Mouse (Mus musculus): ENCODE results near the gene Sertad3. TPM values are rescaled to one million over a fixed set of nuclear protein-coding genes. Genes with fewer than 3 reads are reported as not detected.

Gene Sertad3
- polyA plus RNA-seq, 1 experiment from 2014 or later = 18.7 TPM

DNA sequence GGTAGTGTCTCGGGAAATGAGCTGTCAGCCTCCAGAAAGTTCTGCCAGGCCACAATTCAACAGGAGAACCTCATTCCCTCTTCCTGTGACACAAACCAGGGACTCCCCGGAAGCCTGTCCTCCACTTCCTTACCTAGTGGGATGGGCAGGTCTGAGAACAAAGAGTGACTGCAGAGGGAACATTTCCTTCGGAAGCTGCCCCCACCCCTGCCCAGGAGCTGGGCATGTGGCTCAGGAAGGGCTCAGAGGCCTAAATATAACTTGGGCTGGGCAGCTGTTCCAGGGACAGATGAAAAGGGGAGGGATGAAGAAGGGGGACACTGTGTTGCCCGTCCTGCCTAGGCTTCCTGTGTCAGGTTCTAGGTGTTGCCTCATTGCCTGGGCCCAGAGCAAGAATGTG is 28.1 kb downstream of the Sertad3 start:
- Histone ChIP-seq H3K9ac (replicated peaks) (no peak overlapping the region), H3K4me2 (replicated peaks) (no peak overlapping the region), H3K36me3 (no peaks in the 10 kb centered on the region), H3K9me3 (no peaks in the 10 kb centered on the region), H3K4me1 (peaks cover under 1% of the 10 kb centered on the region; the same call in 1 of the 2 replicates), H3K27me3 (no peaks in the 10 kb centered on the region), H3K4me3 (no peak overlapping the region), H3K27ac (replicated peaks) (no peak overlapping the region)
- WGBS = 73% methylated on average over 4 of the region's 4 CpGs
- ATAC-seq (ENCODE audit: low FRiP score, low read depth) = no peak

DNA sequence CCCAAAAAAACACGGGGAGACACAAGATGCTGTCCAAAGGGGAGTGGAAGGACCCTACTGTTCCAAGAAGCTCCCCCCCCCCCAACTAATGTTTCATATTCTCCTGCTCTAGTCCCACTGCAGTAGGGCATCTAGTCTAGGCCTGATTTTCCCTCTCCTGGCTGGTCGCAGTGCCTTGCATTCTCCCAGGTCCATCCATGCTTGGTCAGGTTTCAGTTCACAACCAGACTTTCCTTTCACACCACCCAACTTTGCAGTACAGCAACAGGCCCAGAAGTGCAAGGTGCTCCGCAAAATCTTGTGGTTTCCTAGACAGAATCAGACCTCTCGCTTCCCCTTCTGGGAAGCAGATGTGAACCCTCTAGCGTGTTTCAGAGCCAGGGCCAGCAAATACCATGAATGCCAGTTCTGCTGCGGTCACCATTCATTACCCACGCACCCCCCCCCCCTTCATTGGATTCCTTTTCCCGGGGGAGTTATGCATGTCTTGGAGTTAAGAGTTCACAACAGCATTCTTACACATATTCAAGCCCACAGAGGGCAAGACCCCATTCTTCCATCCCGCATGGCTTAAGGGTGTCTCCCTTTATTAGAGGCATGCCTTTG is 33.3 kb downstream of the Sertad3 start:
- no peaks in the 10 kb centered on the region for H3K36me3 ChIP-seq
- peak overlapping the region; percentile 60 for H3K4me2 ChIP-seq (replicated peaks)
- no peak for ATAC-seq (ENCODE audit: low FRiP score, low read depth)
- H3K27ac ChIP-seq (replicated peaks) = peak overlapping the region; percentile 95
- H3K9ac ChIP-seq (replicated peaks) = no peak overlapping the region
- 52% methylated on average over 9 of the region's 9 CpGs for WGBS
- peak overlapping the region; percentile 52; the same call in 1 of the 2 replicates for H3K4me3 ChIP-seq
- H3K4me1 ChIP-seq = peaks cover 11% of the 10 kb centered on the region
- H3K27me3 ChIP-seq = no peaks in the 10 kb centered on the region
- H3K9me3 ChIP-seq = no peaks in the 10 kb centered on the region

DNA sequence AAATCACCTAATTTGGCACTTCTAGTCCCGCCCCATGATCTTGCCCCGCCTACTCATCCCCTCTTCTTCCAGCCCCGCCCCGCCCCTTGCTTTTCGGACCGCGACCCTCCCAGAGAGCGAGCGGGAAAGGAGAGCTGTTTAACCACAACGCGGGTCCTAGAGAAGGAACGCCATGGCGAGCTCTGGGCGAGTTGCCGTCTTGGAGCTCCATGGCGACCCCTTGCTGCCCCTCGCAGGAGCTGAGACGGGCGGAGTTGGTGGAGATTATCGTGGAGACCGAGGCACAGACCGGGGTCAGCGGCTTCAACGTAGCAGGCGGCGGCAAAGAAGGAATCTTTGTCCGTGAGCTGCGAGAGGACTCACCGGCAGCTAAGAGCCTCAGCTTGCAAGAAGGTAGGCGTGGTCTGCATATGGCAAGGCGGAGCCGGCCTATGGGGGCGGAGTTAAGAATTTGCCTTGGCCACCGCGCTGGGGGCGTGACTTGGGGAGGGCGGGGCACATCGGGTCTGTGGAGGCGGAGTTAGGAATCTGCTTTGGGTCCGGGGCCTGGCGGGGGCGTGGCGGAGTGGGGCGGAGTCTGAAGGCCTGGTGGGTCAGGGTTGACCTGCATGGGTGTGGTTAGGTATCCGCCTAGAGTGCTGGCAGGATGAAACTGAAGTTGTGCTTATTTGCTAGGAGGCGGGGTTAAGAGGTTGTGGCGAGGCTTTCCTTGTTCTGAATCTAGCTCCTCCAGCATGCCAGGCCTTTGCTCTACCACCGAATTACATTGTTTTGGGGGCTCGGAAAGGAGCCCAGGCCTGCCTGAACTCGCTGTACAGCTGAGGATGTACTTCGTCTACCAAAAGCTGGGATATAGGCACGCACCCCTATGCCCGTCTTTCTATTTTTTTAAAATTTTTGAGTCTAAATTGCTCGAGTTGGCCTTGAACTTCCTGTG is 34.4 kb downstream of the Sertad3 start:
- H3K9me3 ChIP-seq = no peaks in the 10 kb centered on the region
- H3K36me3 ChIP-seq = no peaks in the 10 kb centered on the region
- no peaks in the 10 kb centered on the region for H3K27me3 ChIP-seq
- H3K4me3 ChIP-seq = peak overlapping the region; percentile 52
- H3K9ac ChIP-seq (replicated peaks) = peak overlapping the region; percentile 60
- peak; percentile 90 for ATAC-seq (ENCODE audit: low FRiP score, low read depth)
- peaks cover 11% of the 10 kb centered on the region for H3K4me1 ChIP-seq
- H3K27ac ChIP-seq (replicated peaks) = peak overlapping the region; percentile 95
- under 1% methylated on average over 52 of the region's 54 CpGs for WGBS
- H3K4me2 ChIP-seq (replicated peaks) = peak overlapping the region; percentile 60

DNA sequence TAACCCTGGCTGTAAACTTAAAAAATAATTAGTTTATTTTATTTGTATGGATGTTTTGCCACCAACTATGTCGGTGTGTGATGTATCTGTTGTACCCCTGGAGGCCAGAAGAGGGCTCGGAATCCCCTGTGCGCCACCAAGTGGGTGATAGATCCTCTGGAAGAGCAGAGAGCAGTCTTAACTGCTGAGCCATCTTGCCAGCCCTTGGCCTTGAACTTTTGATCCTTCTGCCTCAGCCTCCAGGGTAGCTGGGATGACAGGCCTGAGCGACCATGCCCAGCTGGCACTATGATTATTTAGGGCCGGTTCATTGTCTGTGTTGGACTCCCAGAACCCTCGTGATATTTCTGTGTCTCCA is 35.1 kb downstream of the Sertad3 start:
- Histone ChIP-seq H3K4me3 (peak overlapping the region; percentile 52), H3K4me1 (peaks cover 11% of the 10 kb centered on the region), H3K4me2 (replicated peaks) (peak overlapping the region; percentile 60), H3K36me3 (no peaks in the 10 kb centered on the region), H3K27ac (replicated peaks) (peak overlapping the region; percentile 95; the same call in 1 of the 2 replicates), H3K9me3 (no peaks in the 10 kb centered on the region), H3K9ac (replicated peaks) (no peak overlapping the region), H3K27me3 (no peaks in the 10 kb centered on the region)
- 22% methylated on average over 6 of the region's 6 CpGs for WGBS
- peak; percentile 28 for ATAC-seq (ENCODE audit: low FRiP score, low read depth)

DNA sequence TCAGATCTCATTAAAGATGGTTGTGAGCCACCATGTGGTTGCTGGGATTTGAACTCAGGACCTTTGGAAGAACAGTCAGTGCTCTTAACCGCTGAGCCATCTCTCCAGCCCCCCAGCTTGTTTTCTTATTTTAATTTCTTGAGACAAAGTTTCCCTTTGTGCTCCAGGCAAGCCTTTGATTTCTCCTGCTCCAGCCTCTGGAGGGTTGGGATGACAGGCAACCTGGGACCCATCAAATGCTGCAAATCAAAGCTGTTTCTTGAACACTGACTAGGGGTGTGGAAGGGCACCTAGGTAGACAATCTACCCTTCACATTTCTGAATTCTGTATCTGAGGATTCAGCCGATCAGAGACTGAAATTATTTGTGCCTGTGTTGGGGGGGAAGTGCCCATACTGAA is 37.2 kb downstream of the Sertad3 start:
- Histone ChIP-seq H3K9ac (replicated peaks) (no peak overlapping the region), H3K27ac (replicated peaks) (no peak overlapping the region), H3K4me2 (replicated peaks) (no peak overlapping the region), H3K4me1 (peaks cover 11% of the 10 kb centered on the region), H3K9me3 (no peaks in the 10 kb centered on the region), H3K36me3 (no peaks in the 10 kb centered on the region), H3K27me3 (no peaks in the 10 kb centered on the region), H3K4me3 (no peak overlapping the region)
- WGBS = 83% methylated on average over 2 of the region's 2 CpGs
- no peak for ATAC-seq (ENCODE audit: low FRiP score, low read depth)

DNA sequence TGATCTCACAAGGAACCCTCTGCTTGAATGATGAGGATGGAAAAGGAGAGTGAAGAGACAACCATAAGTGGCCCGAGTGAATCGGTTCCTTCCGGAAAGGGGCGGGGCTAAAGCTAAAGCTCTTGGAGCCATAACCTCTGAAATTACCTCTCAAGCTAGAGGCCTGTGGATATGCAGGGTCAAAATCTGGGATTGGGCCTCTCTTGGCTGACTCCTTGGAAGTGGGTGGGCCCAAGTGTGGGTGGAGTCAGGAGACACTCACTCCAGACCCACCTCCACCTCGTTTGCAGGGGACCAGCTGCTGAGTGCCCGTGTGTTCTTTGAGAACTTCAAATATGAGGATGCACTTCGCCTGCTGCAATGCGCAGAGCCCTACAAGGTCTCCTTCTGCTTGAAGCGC is 41.4 kb downstream of the Sertad3 start:
- Histone ChIP-seq H3K4me3 (no peak overlapping the region), H3K27me3 (no peaks in the 10 kb centered on the region), H3K4me1 (no peaks in the 10 kb centered on the region), H3K27ac (replicated peaks) (no peak overlapping the region), H3K36me3 (0 out of 2 replicates have a peak, but pooled peaks cover 3% of the 10 kb centered on the region), H3K4me2 (replicated peaks) (no peak overlapping the region), H3K9ac (replicated peaks) (no peak overlapping the region), H3K9me3 (no peaks in the 10 kb centered on the region)
- 82% methylated on average over 9 of the region's 9 CpGs for WGBS
- ATAC-seq (ENCODE audit: low FRiP score, low read depth) = no peak

DNA sequence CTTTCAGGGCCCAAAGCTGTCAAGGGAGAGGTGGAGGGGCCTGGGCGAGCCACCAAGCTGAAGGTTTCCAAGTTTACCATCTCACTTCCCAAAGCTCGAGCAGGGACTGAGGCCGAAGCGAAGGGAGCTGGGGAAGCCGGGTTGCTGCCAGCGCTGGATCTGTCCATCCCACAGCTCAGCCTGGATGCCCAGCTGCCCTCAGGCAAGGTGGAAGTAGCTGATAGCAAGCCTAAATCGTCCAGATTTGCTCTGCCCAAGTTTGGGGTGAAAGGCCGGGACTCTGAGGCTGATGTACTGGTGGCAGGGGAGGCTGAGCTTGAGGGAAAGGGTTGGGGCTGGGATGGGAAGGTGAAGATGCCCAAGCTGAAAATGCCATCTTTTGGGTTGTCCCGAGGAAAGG is 44.7 kb downstream of the Sertad3 start:
- H3K4me2 ChIP-seq (replicated peaks) = no peak overlapping the region
- H3K4me1 ChIP-seq = no peaks in the 10 kb centered on the region
- no peak overlapping the region for H3K9ac ChIP-seq (replicated peaks)
- no peaks in the 10 kb centered on the region for H3K9me3 ChIP-seq
- H3K27ac ChIP-seq (replicated peaks) = no peak overlapping the region
- ATAC-seq (ENCODE audit: low FRiP score, low read depth) = no peak
- H3K4me3 ChIP-seq = no peak overlapping the region
- WGBS = 86% methylated on average over 9 of the region's 9 CpGs
- no peaks in the 10 kb centered on the region for H3K27me3 ChIP-seq
- 0 out of 2 replicates have a peak, but pooled peaks cover 3% of the 10 kb centered on the region for H3K36me3 ChIP-seq

DNA sequence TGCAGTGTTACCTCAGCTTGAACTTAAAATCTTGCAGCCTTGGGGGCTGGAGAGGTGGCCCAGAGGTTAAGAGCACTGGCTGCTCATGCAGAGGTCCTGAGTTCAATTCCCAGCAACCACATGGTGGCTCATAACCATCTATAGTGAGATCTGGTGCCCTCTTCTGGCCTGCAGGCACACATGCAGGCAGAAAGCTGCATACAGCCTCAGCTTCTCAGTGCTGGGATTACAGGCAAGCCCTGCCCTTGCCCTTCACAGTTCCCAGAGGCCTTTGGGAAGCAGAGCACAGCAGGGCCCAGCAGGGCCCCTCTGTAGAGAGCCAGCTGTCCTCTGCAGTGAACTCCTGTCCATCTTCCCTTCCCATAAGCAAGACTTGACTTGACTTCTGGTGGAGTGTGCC is 46.5 kb downstream of the Sertad3 start:
- no peak overlapping the region for H3K27ac ChIP-seq (replicated peaks)
- no peaks in the 10 kb centered on the region for H3K4me1 ChIP-seq
- no peak overlapping the region for H3K9ac ChIP-seq (replicated peaks)
- 0 out of 2 replicates have a peak, but pooled peaks cover 3% of the 10 kb centered on the region for H3K36me3 ChIP-seq
- no peak for ATAC-seq (ENCODE audit: low FRiP score, low read depth)
- no peak overlapping the region for H3K4me2 ChIP-seq (replicated peaks)
- H3K4me3 ChIP-seq = no peak overlapping the region
- H3K27me3 ChIP-seq = no peaks in the 10 kb centered on the region
- H3K9me3 ChIP-seq = no peaks in the 10 kb centered on the region

DNA sequence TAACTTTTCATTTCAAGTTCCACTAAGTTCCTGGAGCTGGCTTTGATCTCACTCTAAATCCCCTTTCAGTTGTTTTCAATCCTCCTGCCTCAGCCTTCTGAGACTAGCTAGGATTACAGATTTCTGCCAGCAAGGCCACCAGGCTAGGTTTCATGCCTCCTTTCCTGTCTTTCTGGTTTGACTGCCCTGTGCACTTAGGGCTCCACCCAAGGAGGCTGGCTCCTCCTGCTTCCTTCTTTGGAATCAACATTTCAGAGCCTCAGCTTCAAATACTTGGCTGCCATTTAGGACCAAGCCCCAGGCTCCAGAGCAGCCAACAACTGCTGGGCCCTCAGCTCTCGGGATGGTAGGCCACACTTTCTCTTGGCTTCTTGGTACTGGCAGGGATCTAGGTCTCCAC is 47.0 kb downstream of the Sertad3 start:
- Histone ChIP-seq H3K9ac (replicated peaks) (no peak overlapping the region), H3K4me1 (no peaks in the 10 kb centered on the region), H3K9me3 (no peaks in the 10 kb centered on the region), H3K36me3 (0 out of 2 replicates have a peak, but pooled peaks cover 3% of the 10 kb centered on the region), H3K27ac (replicated peaks) (no peak overlapping the region), H3K4me3 (no peak overlapping the region), H3K27me3 (no peaks in the 10 kb centered on the region), H3K4me2 (replicated peaks) (no peak overlapping the region)
- 85% methylated on average over 1 of the region's 1 CpGs for WGBS
- ATAC-seq (ENCODE audit: low FRiP score, low read depth) = no peak

DNA sequence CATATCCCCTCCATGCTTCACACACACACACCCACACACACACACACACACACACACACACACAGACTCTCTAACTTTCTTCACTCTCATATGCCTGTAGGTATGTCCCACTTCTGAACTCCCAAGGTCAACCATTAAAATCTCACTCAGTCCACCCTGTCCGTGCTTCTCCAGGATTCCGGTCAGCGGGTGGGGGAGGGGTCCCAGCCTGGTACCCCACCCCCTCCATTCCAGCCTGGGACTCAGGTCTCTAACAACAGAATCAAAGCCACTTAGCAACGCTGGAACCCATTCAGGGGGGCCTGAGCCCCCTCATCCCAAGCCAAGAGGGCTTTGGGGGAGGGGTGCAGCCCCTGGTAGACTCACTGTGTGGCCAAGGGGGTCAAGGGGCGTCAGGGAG is 49.4 kb downstream of the Sertad3 start, which contains the start of gene Hipk4:
Gene Hipk4, plus strand, starts transcription at position 301 of the 400 bp plus-strand sequence.
- 61% methylated on average over 5 of the region's 5 CpGs for WGBS
- no peaks in the 10 kb centered on the region for H3K4me1 ChIP-seq
- 0 out of 2 replicates have a peak, but pooled peaks cover 3% of the 10 kb centered on the region for H3K36me3 ChIP-seq
- H3K27ac ChIP-seq (replicated peaks) = no peak within 1 kb of the TSS
- no peak for ATAC-seq (ENCODE audit: low FRiP score, low read depth)
- no peak within 1 kb of the TSS for H3K4me3 ChIP-seq
- H3K9ac ChIP-seq (replicated peaks) = no peak within 1 kb of the TSS
- H3K27me3 ChIP-seq = no peaks in the 10 kb centered on the region
- H3K9me3 ChIP-seq = no peaks in the 10 kb centered on the region
- H3K4me2 ChIP-seq (replicated peaks) = no peak within 1 kb of the TSS

DNA sequence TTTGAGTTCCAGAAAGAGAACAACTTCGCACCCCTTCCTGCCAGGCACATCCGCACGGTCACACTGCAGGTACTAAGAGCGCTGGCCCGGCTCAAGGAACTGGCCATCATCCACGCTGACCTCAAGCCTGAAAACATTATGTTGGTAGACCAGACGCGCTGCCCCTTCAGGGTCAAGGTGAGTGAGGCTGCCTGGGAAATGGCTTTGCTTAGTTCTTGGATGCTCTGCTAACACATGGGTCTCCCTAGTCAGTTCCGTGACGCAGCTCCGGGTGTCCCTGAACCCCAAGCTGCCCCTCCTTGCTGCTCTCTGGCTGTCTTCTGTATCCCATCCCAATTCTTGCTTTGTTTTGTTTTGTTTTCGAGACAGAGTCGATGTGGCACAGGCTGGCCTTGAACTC is 50.2 kb downstream of the Sertad3 start:
- no peak for ATAC-seq (ENCODE audit: low FRiP score, low read depth)

More for the DNA sequence above, 50.2 kb downstream of the Sertad3 start:
- no peak overlapping the region for H3K4me2 ChIP-seq (replicated peaks)
- 0 out of 2 replicates have a peak, but pooled peaks cover 3% of the 10 kb centered on the region for H3K36me3 ChIP-seq
- no peak overlapping the region for H3K4me3 ChIP-seq
- no peak overlapping the region for H3K9ac ChIP-seq (replicated peaks)
- H3K9me3 ChIP-seq = no peaks in the 10 kb centered on the region
- H3K4me1 ChIP-seq = no peaks in the 10 kb centered on the region
- no peaks in the 10 kb centered on the region for H3K27me3 ChIP-seq
- WGBS = 93% methylated on average over 13 of the region's 13 CpGs
- H3K27ac ChIP-seq (replicated peaks) = no peak overlapping the region

Data from midbrain, embryonic 12.5 days (tissue).